Mouse (Mus musculus) MEL (cell line): ENCODE measurements around the gene Ramp3. TPM values are rescaled to one million over a fixed set of nuclear protein-coding genes. Genes with fewer than 3 reads are reported as not detected.

Source experiments
- polyA plus RNA-seq, 2 experiments: library from polyadenylated mRNA; stranded (reverse) in 1 of 2; unstranded in 1 of 2; fragments of >175 nt in 1 of 2; fragments of >200 nt in 1 of 2; gene quantifications; 2 replicates each; pipeline versions ENCODE4 v1.2.1 to v1.2.4; 2012; ENCODE audit warnings: low replicate concordance in 2 of 2, low read depth in 1 of 2; ENCODE audit not compliant: insufficient read length in 2 of 2, insufficient read depth in 1 of 2, missing spikeins in 1 of 2
- total RNA-seq: library from RNA; depleted of rRNA; stranded (reverse); fragments of 300-350 nt; gene quantifications from 2 replicates; pipeline ENCODE4 v1.2.3, GENCODE M21; 2012; rRNA removed

Gene Ramp3
- total and polyA plus RNA-seq, 3 experiments = not detected

Other genes with a start within 250 kb of the Ramp3 start
- gene Ppia, start 243.1 kb upstream of the Ramp3 start, total RNA-seq = 7,288 and 8,303 TPM in 2 replicates
- gene Ppia, start 243.1 kb upstream of the Ramp3 start, polyA plus RNA-seq = 1,000 to 10,000 TPM in 1 of 2 experiments, not detected in 1; 3,662 TPM
- gene H2afv, start 214.1 kb upstream of the Ramp3 start, total RNA-seq = 70.6 and 97.2 TPM in 2 replicates
- 100 to 1,000 TPM in 1 of 2 experiments, not detected in 1; 159 TPM for gene H2afv, start 214.1 kb upstream of the Ramp3 start, polyA plus RNA-seq
- gene Purb, start 182.6 kb upstream of the Ramp3 start, total RNA-seq = 29.3 and 33.9 TPM in 2 replicates
- 10 to 100 TPM; 23.1 to 32.7 TPM for gene Purb, start 182.6 kb upstream of the Ramp3 start, polyA plus RNA-seq
- 19.4 and 22.8 TPM in 2 replicates for gene Myo1g, start 137.6 kb upstream of the Ramp3 start, total RNA-seq
- gene Myo1g, start 137.6 kb upstream of the Ramp3 start, polyA plus RNA-seq = 10 to 100 TPM in 1 of 2 experiments, not detected in 1; 33.3 TPM
- 65.2 and 66.4 TPM in 2 replicates for gene Ccm2, start 111.6 kb upstream of the Ramp3 start, total RNA-seq
- gene Ccm2, start 111.6 kb upstream of the Ramp3 start, polyA plus RNA-seq = 10 to 100 TPM in 1 of 2 experiments, not detected in 1; 49.2 TPM
- gene Nacad, start 52.5 kb upstream of the Ramp3 start, total RNA-seq = 0.10 and 0.12 TPM in 2 replicates
- gene Nacad, start 52.5 kb upstream of the Ramp3 start, polyA plus RNA-seq = under 1 TPM in 1 of 2 experiments, not detected in 1; 0.32 TPM
- gene Tbrg4, start 32.5 kb upstream of the Ramp3 start, total RNA-seq = 191 and 192 TPM in 2 replicates
- gene Tbrg4, start 32.5 kb upstream of the Ramp3 start, polyA plus RNA-seq = 100 to 1,000 TPM; 278 to 756 TPM
- not detected in 2 replicates for gene Wap, start 19.9 kb upstream of the Ramp3 start, total RNA-seq
- not detected for gene Wap, start 19.9 kb upstream of the Ramp3 start, polyA plus RNA-seq
- not detected in 2 replicates for gene Gm11983, start 179.1 kb downstream of the Ramp3 start, total RNA-seq
- not detected for gene Gm11983, start 179.1 kb downstream of the Ramp3 start, polyA plus RNA-seq